Mouse (Mus musculus): ENCODE measurements around the gene Tnfrsf11a. TPM values are rescaled to one million over a fixed set of nuclear protein-coding genes. Genes with fewer than 3 reads are reported as not detected.
"Not testable (repeated sequence)": the region's sequence is repeated elsewhere in the genome, so short reads cannot be mapped to it uniquely, and the experiment has no call there.

The Tnfrsf11a gene
- polyA plus RNA-seq, 1 experiment from 2014 or later = 0.34 TPM

DNA sequence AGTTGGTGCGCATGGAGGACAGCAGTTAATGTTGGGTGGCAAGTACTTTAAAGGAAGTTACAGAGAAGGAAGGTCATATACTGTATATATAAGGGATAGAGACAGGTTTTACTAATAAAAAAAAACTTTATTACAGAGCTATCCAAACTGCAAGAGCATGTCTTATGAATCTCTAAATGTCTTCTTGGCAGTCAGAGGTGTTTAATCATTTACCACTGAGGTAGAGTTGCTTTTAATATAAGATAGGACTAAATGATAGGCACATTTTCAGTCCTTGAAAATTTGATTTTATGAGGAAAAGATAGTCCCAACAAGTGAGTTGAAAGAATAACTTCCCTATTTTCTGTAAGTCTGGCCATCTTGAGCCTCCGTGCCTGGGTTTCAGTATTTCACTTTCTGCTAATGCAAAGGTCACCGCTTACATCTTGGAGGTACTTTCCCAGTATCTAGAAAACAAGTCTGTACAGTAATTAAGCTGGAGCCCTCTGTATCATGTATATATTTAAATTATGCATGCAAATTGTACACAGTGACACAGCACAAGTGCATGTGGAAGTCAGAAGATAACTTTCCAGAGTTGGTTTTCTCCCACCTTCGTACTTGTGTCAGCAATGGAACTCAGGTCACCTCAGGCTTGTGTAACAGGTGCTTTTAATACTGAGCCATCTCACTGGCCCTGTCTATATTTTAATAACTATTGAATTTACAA lies 32.3 kb upstream of the Tnfrsf11a start:
- H3K36me3 ChIP-seq (ENCODE audit: control insufficient read depth, insufficient read depth, low read length) = peaks cover 75% of the 10 kb centered on the region
- H3K9me3 ChIP-seq (ENCODE audit: control insufficient read depth, low read length) = no peaks in the 10 kb centered on the region
- no peak for ATAC-seq (ENCODE audit: insufficient number of reproducible peaks, insufficient read depth, low FRiP score, low read depth)
- WGBS = 95% methylated on average over 4 of the region's 4 CpGs
- no peak overlapping the region for H3K27ac ChIP-seq (replicated peaks in 1 of 2; ENCODE audit: control insufficient read depth in 1 of 2, insufficient read depth in 1 of 2, low read depth in 2 of 2, low read length in 2 of 2)
- H3K4me3 ChIP-seq (ENCODE audit: control insufficient read depth in 1 of 2, insufficient read depth in 1 of 2, low read depth in 1 of 2, low read length in 2 of 2) = no peak overlapping the region
- no peaks in the 10 kb centered on the region for H3K4me1 ChIP-seq (ENCODE audit: control insufficient read depth in 2 of 2, insufficient read depth in 2 of 2, low read length in 2 of 2)
- H3K4me2 ChIP-seq (ENCODE audit: low read length) = no peak overlapping the region
- no peak overlapping the region for H3K9ac ChIP-seq (ENCODE audit: low read length)
- H3K27me3 ChIP-seq (ENCODE audit: control insufficient read depth, insufficient read depth, low read length) = no peaks in the 10 kb centered on the region

DNA sequence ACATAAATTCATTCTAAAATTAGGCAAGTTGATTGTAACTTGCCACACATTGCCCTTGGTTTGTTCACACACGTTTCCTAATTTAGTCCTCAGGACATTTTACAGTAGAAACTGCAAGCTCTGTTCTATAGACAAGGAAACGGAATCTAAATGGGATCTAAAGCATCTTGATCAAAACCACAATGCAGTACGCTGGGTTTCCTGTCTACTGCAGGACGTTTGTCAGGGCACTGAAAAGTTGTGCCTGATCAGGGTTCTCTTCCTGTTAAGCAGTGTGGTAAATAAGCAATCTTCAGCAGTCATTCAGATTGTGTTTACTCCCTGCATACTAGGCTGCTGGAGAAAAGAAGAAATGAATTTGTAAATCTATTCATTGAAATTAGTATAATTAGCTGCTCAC lies 28.3 kb upstream of the Tnfrsf11a start:
- peaks cover 52% of the 10 kb centered on the region for H3K36me3 ChIP-seq (ENCODE audit: control insufficient read depth, insufficient read depth, low read length)
- WGBS = 73% methylated on average over 4 of the region's 4 CpGs

DNA sequence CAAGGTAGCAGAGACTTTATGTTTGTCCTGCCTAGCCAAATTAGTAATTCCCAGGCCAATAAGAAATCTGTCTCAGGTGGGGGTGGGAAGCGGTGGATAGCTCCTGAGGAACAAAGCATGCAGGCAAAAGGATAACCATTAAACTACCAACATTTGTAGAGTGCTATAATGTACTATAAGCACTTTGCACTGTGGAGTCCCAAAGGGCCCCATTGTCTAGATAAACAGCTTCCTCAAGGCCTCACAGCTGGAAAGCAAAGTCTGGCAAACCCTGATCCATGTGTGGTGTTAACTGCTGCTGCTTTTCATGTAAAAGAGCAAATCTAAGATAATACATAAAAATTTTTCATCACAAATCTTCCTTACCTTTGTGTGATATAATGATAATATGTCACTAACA lies 27.6 kb upstream of the Tnfrsf11a start:
- Histone ChIP-seq H3K4me1 (ENCODE audit: control insufficient read depth in 2 of 2, insufficient read depth in 2 of 2, low read length in 2 of 2) (no peaks in the 10 kb centered on the region), H3K9ac (ENCODE audit: low read length) (no peak overlapping the region), H3K27me3 (ENCODE audit: control insufficient read depth, insufficient read depth, low read length) (no peaks in the 10 kb centered on the region), H3K36me3 (ENCODE audit: control insufficient read depth, insufficient read depth, low read length) (peaks cover 46% of the 10 kb centered on the region), H3K27ac (replicated peaks in 1 of 2; ENCODE audit: control insufficient read depth in 1 of 2, insufficient read depth in 1 of 2, low read depth in 2 of 2, low read length in 2 of 2) (no peak overlapping the region), H3K4me2 (ENCODE audit: low read length) (no peak overlapping the region), H3K9me3 (ENCODE audit: control insufficient read depth, low read length) (no peaks in the 10 kb centered on the region), H3K4me3 (ENCODE audit: control insufficient read depth in 1 of 2, insufficient read depth in 1 of 2, low read depth in 1 of 2, low read length in 2 of 2) (no peak overlapping the region)
- 95% methylated on average over 1 of the region's 1 CpGs for WGBS
- no peak for ATAC-seq (ENCODE audit: insufficient number of reproducible peaks, insufficient read depth, low FRiP score, low read depth)

More for the DNA sequence above, 28.3 kb upstream of the Tnfrsf11a start:
- no peak overlapping the region for H3K4me2 ChIP-seq (ENCODE audit: low read length)
- H3K27me3 ChIP-seq (ENCODE audit: control insufficient read depth, insufficient read depth, low read length) = no peaks in the 10 kb centered on the region
- no peak overlapping the region for H3K9ac ChIP-seq (ENCODE audit: low read length)
- H3K4me1 ChIP-seq (ENCODE audit: control insufficient read depth in 2 of 2, insufficient read depth in 2 of 2, low read length in 2 of 2) = no peaks in the 10 kb centered on the region
- no peak overlapping the region for H3K4me3 ChIP-seq (ENCODE audit: control insufficient read depth in 1 of 2, insufficient read depth in 1 of 2, low read depth in 1 of 2, low read length in 2 of 2)
- no peak for ATAC-seq (ENCODE audit: insufficient number of reproducible peaks, insufficient read depth, low FRiP score, low read depth)
- no peak overlapping the region for H3K27ac ChIP-seq (replicated peaks in 1 of 2; ENCODE audit: control insufficient read depth in 1 of 2, insufficient read depth in 1 of 2, low read depth in 2 of 2, low read length in 2 of 2)
- H3K9me3 ChIP-seq (ENCODE audit: control insufficient read depth, low read length) = no peaks in the 10 kb centered on the region

DNA sequence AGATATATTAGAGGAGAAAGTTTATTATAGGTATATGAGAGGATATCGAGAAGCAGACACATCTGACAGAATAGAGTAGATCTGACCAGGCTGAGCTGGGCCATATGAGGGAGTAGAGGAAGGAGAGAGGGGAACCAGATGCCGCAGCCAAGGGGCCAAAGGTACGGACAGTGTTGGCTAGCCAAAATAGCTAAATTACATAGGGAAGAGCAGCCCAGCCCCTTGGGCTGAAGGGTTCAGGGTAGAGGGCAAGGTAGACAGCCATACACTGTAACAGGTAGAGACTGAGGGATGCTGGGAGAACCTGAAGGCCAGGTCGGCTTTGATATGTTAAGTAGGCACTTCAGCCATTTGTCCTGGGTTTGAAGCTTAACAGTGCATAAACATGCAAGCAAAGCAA lies 21.7 kb upstream of the Tnfrsf11a start:
- Histone ChIP-seq H3K4me3 (ENCODE audit: control insufficient read depth in 1 of 2, insufficient read depth in 1 of 2, low read depth in 1 of 2, low read length in 2 of 2) (no peak overlapping the region), H3K27me3 (ENCODE audit: control insufficient read depth, insufficient read depth, low read length) (no peaks in the 10 kb centered on the region), H3K9me3 (ENCODE audit: control insufficient read depth, low read length) (peaks cover 12% of the 10 kb centered on the region; the same call in 1 of the 2 replicates), H3K4me2 (ENCODE audit: low read length) (no peak overlapping the region), H3K36me3 (ENCODE audit: control insufficient read depth, insufficient read depth, low read length) (peaks cover 7% of the 10 kb centered on the region; the same call in 1 of the 2 replicates), H3K9ac (ENCODE audit: low read length) (no peak overlapping the region), H3K27ac (replicated peaks in 1 of 2; ENCODE audit: control insufficient read depth in 1 of 2, insufficient read depth in 1 of 2, low read depth in 2 of 2, low read length in 2 of 2) (no peak overlapping the region), H3K4me1 (ENCODE audit: control insufficient read depth in 2 of 2, insufficient read depth in 2 of 2, low read length in 2 of 2) (no peaks in the 10 kb centered on the region)
- ATAC-seq (ENCODE audit: insufficient number of reproducible peaks, insufficient read depth, low FRiP score, low read depth) = no peak
- 90% methylated on average over 4 of the region's 4 CpGs for WGBS

DNA sequence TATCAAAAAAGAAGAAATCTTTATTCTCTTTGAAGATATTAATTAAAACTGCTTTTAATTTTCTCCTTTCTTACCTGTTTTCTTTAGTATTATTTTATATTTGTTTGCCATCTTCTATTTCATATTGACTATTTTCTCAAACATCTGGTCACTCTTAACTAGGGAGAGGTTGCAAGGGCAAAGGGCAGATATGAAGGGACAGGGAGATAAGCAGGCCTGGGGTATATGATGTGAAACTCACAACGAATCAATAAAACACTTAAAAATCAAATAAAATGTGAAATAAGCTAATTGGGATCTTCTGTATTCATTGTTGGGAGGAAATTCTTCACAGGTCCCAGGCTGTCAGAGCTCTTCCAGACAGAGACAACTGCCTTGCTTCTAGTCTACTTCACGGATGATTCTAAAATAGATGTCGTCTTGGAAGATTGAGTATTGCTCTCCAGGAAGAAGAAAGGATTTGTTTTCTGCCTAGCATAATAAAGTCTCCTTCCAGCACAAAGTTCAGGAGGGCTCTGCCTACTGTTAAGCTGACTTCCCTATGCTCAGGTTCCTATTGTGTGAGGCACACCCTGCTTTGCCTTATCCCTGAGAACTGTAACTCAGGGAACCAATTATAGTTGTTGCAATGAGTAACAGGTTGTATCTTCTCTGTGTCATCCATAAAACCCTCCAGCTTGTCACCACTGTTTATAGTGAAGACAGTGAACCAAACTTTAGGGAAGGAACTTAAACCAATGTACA lies 20.9 kb upstream of the Tnfrsf11a start:
- 80% methylated on average over 3 of the region's 3 CpGs for WGBS
- ATAC-seq (ENCODE audit: insufficient number of reproducible peaks, insufficient read depth, low FRiP score, low read depth) = no peak
- Histone ChIP-seq H3K4me2 (ENCODE audit: low read length) (no peak overlapping the region), H3K4me1 (ENCODE audit: control insufficient read depth in 2 of 2, insufficient read depth in 2 of 2, low read length in 2 of 2) (no peaks in the 10 kb centered on the region), H3K9me3 (ENCODE audit: control insufficient read depth, low read length) (peaks cover 12% of the 10 kb centered on the region; the same call in 1 of the 2 replicates), H3K9ac (ENCODE audit: low read length) (no peak overlapping the region), H3K36me3 (ENCODE audit: control insufficient read depth, insufficient read depth, low read length) (0 out of 2 replicates have a peak, but pooled peaks cover 2% of the 10 kb centered on the region), H3K4me3 (ENCODE audit: control insufficient read depth in 1 of 2, insufficient read depth in 1 of 2, low read depth in 1 of 2, low read length in 2 of 2) (no peak overlapping the region), H3K27me3 (ENCODE audit: control insufficient read depth, insufficient read depth, low read length) (no peaks in the 10 kb centered on the region), H3K27ac (replicated peaks in 1 of 2; ENCODE audit: control insufficient read depth in 1 of 2, insufficient read depth in 1 of 2, low read depth in 2 of 2, low read length in 2 of 2) (no peak overlapping the region)

DNA sequence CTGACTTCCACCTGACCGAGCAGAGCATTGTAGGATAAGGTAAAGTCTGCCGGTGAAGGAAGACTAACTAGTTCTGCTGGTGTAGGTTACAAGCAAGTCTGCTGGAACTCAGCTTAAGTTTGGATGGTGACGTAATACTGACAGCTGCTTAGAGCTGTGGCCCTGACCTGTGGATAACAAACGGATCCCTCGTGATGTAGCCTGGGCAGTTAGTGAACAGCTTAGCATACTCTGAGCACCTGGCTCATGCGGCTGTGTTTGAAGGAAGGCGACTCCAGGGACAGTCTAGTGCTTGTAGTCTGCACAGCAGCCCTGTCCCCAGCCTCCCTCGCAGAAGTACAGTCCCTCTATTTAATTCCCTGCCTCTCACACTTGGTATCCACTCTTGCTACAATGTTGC lies 14.9 kb upstream of the Tnfrsf11a start:
- H3K27ac ChIP-seq (replicated peaks in 1 of 2; ENCODE audit: control insufficient read depth in 1 of 2, insufficient read depth in 1 of 2, low read depth in 2 of 2, low read length in 2 of 2) = no peak overlapping the region
- no peak for ATAC-seq (ENCODE audit: insufficient number of reproducible peaks, insufficient read depth, low FRiP score, low read depth)

DNA sequence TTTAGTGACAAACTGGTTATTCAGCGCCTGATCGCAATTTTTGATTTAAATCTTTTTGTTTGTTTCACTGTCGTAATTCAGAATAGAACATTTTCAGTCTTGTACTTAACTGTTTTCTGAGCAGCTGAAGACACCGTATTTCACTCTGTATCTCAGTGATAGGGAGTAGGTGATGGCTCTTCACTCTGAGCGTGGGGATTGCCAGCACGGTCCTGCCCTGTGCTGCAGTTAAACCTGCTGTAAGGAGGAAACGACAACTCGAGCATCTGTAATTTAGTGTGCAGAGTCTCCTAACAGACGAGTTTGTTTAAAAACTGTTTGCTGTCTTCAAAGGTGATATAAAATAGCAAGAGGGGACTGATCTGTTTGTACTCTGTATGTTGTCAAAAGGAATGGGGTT lies 14.4 kb upstream of the Tnfrsf11a start:
- WGBS = 75% methylated on average over 9 of the region's 9 CpGs
- not testable (repeated sequence) for H3K4me3 ChIP-seq (ENCODE audit: control insufficient read depth in 1 of 2, insufficient read depth in 1 of 2, low read depth in 1 of 2, low read length in 2 of 2); H3K27ac ChIP-seq (replicated peaks in 1 of 2; ENCODE audit: control insufficient read depth in 1 of 2, insufficient read depth in 1 of 2, low read depth in 2 of 2, low read length in 2 of 2); H3K4me1 ChIP-seq (ENCODE audit: control insufficient read depth in 2 of 2, insufficient read depth in 2 of 2, low read length in 2 of 2); H3K36me3 ChIP-seq (ENCODE audit: control insufficient read depth, insufficient read depth, low read length); H3K9ac ChIP-seq (ENCODE audit: low read length); H3K27me3 ChIP-seq (ENCODE audit: control insufficient read depth, insufficient read depth, low read length); H3K4me2 ChIP-seq (ENCODE audit: low read length); ATAC-seq (ENCODE audit: insufficient number of reproducible peaks, insufficient read depth, low FRiP score, low read depth)
- H3K9me3 ChIP-seq (ENCODE audit: control insufficient read depth, low read length) = peaks cover 12% of the 10 kb centered on the region; the same call in 1 of the 2 replicates

More for the DNA sequence above, 14.9 kb upstream of the Tnfrsf11a start:
- H3K27me3 ChIP-seq (ENCODE audit: control insufficient read depth, insufficient read depth, low read length) = no peaks in the 10 kb centered on the region
- peaks cover 12% of the 10 kb centered on the region; the same call in 1 of the 2 replicates for H3K9me3 ChIP-seq (ENCODE audit: control insufficient read depth, low read length)
- 57% methylated on average over 8 of the region's 8 CpGs for WGBS
- H3K36me3 ChIP-seq (ENCODE audit: control insufficient read depth, insufficient read depth, low read length) = no peaks in the 10 kb centered on the region
- no peaks in the 10 kb centered on the region; a peak in 1 of 4 replicates for H3K4me1 ChIP-seq (ENCODE audit: control insufficient read depth in 2 of 2, insufficient read depth in 2 of 2, low read length in 2 of 2)
- no peak overlapping the region for H3K4me3 ChIP-seq (ENCODE audit: control insufficient read depth in 1 of 2, insufficient read depth in 1 of 2, low read depth in 1 of 2, low read length in 2 of 2)
- H3K4me2 ChIP-seq (ENCODE audit: low read length) = no peak overlapping the region
- H3K9ac ChIP-seq (ENCODE audit: low read length) = no peak overlapping the region

Data from heart, embryonic 14.5 days (tissue).